Mouse (Mus musculus): ENCODE results near the gene Gga1.

The Gga1 gene

DNA sequence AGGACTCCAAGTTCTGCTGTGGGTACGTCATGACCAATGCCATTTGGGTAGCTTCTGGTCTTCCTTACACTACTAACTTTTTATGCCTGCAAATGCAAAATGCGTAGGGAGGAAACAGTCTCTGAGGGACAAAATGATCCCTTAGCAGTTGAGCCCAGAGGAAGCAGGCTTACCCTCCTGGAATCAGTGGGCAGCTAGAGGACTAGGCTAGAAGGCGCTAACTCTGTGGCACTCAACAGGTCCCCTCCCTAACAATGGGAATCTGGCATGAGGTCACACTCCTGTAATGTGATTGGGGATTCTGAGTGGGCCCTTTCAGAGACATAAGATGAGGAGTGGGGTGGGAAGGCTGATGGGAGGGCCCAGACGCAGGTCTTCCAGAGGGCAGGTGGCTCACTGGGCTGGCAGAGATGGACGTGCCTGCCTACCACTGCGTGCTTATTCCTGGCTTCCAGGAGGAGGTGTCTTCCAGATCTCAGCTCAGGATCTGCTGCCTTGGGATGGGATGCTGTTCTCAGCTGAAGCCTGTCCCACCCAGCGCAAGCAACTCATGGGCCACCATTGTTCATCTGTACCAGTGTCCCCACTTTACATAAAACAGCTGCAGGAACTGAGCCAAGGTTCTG is 53.9 kb downstream of the Gga1 start:
- DNase-seq (ENCODE audit: low read depth in 2 of 2, low spot score in 2 of 2): no peak

DNA sequence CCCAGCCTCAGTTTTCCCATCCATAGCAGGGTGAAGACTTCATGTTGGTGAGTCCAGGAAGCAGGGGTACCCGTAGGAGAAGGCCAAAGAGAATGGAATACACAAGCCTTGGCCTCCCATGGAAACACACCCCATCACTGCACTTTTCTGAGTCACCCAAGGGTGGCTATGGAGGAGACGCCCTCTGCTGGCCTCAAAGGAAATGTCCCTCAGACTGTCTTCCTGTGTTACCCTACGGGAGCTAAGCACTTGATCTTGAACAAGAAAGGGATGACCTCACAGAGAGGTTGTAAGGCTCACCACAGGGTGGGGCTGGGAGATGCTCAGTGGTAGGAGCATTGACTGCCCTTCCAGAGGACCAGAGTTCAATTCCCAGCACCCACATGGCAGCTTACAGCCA is 54.6 kb downstream of the Gga1 start:
- DNase-seq (ENCODE audit: low read depth in 2 of 2, low spot score in 2 of 2): peak; percentile 64 to 70

DNA sequence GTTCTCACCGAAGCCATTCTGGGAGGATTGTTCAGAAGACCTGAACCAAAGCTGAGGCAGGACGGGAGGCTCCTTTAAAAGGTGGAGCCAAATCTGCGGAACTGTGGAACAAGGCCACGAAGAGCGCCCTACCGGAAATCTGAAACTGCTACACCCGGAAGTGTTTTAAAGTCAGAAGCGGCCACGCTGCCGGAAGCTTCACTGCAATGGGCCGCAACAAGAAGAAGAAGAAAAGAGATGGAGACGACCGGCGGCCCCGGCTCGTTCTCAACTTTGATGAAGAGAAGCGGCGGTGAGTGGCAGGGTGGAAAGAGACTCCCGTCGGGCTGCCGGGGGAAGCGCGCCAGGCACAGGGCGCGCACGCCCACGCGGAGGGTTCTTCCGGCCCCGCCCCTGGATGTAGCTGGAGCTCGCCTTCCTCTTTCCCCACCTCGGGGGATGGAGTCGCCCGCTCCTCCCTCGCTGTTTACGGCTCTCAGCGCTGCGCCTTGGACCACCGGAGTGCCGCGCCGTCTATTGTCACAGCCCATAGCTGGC is 57.9 kb downstream of the Gga1 start, which contains the start of gene Nol12:
Gene Nol12, plus strand, starts transcription at position 150 of the 537 bp plus-strand sequence.
- DNase-seq (ENCODE audit: low read depth in 2 of 2, low spot score in 2 of 2): peak; percentile 77 to 80

DNA sequence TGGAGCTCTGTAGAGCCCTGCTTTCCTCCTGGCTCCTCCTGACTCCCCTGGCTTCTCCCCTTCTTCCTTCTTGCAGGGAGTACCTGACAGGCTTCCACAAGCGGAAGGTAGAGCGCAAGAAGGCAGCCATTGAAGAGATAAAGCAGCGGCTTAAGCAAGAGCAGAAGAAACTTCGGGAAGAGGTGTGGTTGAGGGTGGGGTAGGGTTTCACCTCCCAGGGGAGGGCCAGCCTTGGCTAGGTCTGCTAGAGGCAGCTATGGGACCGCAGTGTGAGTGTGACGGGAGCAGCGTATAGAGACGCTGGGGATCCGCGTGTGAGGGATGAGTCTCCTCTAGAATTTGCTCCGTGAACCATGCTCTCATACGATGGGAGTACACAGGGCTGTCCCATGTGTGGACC is 59.4 kb downstream of the Gga1 start:
- DNase-seq (ENCODE audit: low read depth in 2 of 2, low spot score in 2 of 2): no peak

DNA sequence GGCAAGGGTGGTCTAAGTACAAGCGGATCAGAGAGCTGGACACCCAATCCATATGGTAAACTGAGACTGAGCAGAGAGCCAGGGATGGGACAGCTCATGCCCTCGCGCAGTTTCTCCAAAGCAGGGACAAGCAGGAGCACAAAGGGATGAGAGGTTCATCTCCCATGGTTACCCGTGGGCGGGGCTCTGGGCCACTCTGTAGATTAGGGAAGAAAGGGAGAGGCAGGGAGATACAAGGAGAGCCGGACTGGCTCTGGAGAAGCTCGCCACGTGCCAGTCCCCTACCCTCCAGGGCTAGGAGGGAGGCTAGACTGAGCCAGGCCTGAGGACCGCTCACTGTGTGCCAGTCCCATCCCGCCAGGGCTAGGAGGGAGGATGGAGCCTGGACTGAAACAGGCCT is 60.3 kb downstream of the Gga1 start:
- DNase-seq (ENCODE audit: low read depth in 2 of 2, low spot score in 2 of 2): no peak

DNA sequence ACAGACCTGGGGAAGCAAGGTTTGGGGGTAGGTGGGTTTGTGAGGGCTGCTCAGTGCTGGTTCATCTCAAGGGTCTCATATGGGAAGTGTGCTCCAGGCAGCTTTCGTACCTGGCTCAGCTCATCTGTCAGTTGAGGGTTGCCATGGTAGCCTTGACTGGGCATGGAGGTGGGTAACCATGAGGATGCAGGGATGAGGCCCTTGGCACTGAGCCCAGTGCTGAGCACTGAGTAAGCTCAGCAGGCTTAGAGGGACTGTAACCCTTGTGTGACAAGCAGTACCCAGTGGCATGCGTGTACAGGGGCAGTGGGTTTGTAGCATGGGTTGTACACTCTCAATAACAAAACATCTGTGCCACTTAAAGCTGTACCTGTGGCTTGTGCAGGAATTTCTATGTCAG is 61.0 kb downstream of the Gga1 start:
- no peak for DNase-seq (ENCODE audit: low read depth in 2 of 2, low spot score in 2 of 2)

DNA sequence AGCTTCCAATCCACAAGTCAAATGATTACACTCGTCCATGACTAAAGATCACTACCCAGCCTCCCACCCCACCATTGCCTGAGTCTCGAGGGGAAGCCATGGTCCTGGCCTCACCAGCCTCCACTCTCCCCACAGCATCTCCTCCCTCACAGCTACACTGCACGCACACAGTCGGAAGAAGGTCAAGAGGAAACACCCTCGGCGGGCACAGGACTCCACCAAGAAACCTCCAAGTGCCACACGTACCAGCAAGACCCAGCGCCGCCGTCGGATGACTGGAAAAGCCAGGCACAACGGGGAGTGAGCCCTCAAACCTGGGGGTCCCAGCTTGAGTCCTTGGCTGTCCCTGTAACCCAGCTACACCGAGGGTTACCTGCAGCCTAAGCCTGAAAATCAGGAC is 63.3 kb downstream of the Gga1 start:
- no peak for DNase-seq (ENCODE audit: low read depth in 2 of 2, low spot score in 2 of 2)

DNA sequence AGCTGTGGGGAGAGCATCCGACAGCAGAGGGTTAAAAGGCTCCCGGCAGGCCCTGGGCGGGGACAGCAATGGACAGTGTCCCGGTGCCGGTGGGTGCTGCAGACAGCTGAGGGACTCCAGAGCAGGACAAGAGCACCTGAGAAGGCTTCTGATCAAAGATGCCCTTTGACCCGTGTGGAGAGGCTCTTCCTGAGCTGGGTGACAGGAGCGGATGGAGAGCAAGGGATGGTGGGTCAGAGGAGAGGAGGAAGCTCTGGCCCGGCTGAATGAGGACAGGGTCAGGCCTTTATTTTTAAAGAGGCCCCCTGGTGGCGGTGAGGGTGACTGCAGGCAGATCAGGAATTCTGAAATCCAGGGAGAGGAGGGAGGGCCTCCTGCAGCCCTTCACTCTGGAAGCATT is 65.7 kb downstream of the Gga1 start:
- peak; percentile 49 to 51 for DNase-seq (ENCODE audit: low read depth in 2 of 2, low spot score in 2 of 2)
